Mouse (Mus musculus) bone marrow, adult 2 months (tissue): Measurements from ENCODE around the gene Maea.
"Not testable (repeated sequence)": the region's sequence is repeated elsewhere in the genome, so short reads cannot be mapped to it uniquely, and the experiment has no call there.

Experiments
- CTCF ChIP-seq: fragments of 200-500 bp; IDR thresholded peaks from 2 replicates; pipeline ENCODE4 v1.5.1; 2011; ENCODE audit warnings: low read length, control low read depth; ENCODE audit not compliant: control insufficient read depth, insufficient read depth
- POLR2A ChIP-seq: fragments of 200-500 bp; IDR thresholded peaks from 2 replicates; pipeline ENCODE4 v1.6.1; 2011; ENCODE audit warnings: low read depth, mild to moderate bottlenecking, control low read depth, low read length, borderline replicate concordance; ENCODE audit not compliant: control insufficient read depth

DNA sequence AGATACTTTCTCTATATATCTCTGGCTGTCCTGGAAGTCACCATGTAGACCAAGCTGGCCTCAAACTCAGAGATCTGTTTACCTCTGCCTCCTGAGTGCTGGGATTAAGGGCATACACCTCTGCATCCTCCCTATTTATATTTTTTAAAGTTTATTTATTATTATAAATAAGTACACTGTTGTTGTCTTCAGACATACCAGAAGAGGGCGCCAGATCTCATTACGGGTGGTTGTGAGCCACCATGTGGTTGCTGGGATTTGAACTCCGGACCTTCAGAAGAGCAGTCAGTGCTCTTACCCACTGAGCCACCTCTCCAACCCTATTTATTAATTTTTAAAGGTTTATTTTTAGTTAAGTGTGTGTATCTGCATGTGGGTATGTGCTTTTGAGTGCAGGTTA, 6.9 kb downstream of the Maea start:
- not testable (repeated sequence) for TF ChIP-seq POLR2A, CTCF
